Mouse (Mus musculus) liver, embryonic 15.5 days (tissue): ENCODE results near the gene Sirt7. TPM values are rescaled to one million over a fixed set of nuclear protein-coding genes. Genes with fewer than 3 reads are reported as not detected.

Experiments
- ATAC-seq: fragments of 200-750 bp; cut with Nextera tagmentation; 2 replicates; pipeline ENCODE4 v1.8.0; 2017; ENCODE audit warnings: moderate number of reproducible peaks, mild to moderate bottlenecking, moderate library complexity; ENCODE audit not compliant: insufficient read depth
- H3K27ac ChIP-seq: fragments of 300-500 bp; sonication (generic); replicated peaks from 2 replicates; pipeline ENCODE4 v1.5.1; 2015; ENCODE audit warnings: mild to moderate bottlenecking, inconsistent platforms
- H3K27me3 ChIP-seq: fragments of 300-500 bp; sonication (generic); 2 replicates; pipeline ENCODE4 v1.6.1; 2015; ENCODE audit warnings: mild to moderate bottlenecking, inconsistent platforms
- H3K36me3 ChIP-seq: fragments of 300-500 bp; sonication (generic); replicated peaks from 2 replicates; pipeline ENCODE4 v1.6.1; 2015; ENCODE audit warnings: moderate library complexity, mild to moderate bottlenecking, inconsistent platforms
- H3K4me1 ChIP-seq: fragments of 300-500 bp; sonication (generic); replicated peaks from 2 replicates; pipeline ENCODE4 v1.6.1; 2015; ENCODE audit warnings: inconsistent platforms
- H3K4me2 ChIP-seq: fragments of 300-500 bp; sonication (generic); 2 replicates; pipeline ENCODE4 v1.6.1; 2015; ENCODE audit warnings: moderate library complexity, mild to moderate bottlenecking, inconsistent platforms
- H3K4me3 ChIP-seq: fragments of 300-500 bp; sonication (generic); replicated peaks from 2 replicates; pipeline ENCODE4 v1.5.1; 2015; ENCODE audit warnings: mild to moderate bottlenecking, inconsistent platforms
- H3K9ac ChIP-seq: fragments of 300-500 bp; sonication (generic); 2 replicates; pipeline ENCODE4 v1.6.1; 2015; ENCODE audit warnings: moderate library complexity, mild to moderate bottlenecking, inconsistent platforms
- H3K9me3 ChIP-seq: fragments of 300-500 bp; sonication (generic); replicated peaks from 2 replicates; pipeline ENCODE4 v1.6.1; 2016; ENCODE audit warnings: inconsistent platforms
- WGBS: fragments of 180-500 bp; shearing (Covaris S2); methylation state at CpG from one replicate; pipeline ENCODE4 v1.1.7; 2015; ENCODE audit warnings: mixed read lengths; ENCODE audit not compliant: insufficient replicate concordance; 5-methylcytosine and 5-hydroxymethylcytosine counted together
- polyA plus RNA-seq: library from polyadenylated mRNA; unstranded; fragments of >200 nt; fragmentation: Nextera tagmentation; extraction: Ambion mirVana; gene quantifications from 2 replicates; pipeline ENCODE4 v1.2.1, GENCODE M21; 2015

The Sirt7 gene
- polyA plus RNA-seq, 1 experiment from 2014 or later, result 32.3 TPM

- H3K36me3 ChIP-seq, result peaks cover 8% of the 10 kb centered on the region
- H3K9ac ChIP-seq, result peak within 1 kb of the TSS; percentile 98
- peak within 1 kb of the TSS; percentile 94 for H3K4me2 ChIP-seq
- WGBS, result 9% methylated on average over 58 of the region's 58 CpGs
- H3K4me3 ChIP-seq, result peak within 1 kb of the TSS; percentile 87
- H3K9me3 ChIP-seq, result no peaks in the 10 kb centered on the region
- no peaks in the 10 kb centered on the region for H3K27me3 ChIP-seq
- peak within 1 kb of the TSS; percentile 99 for H3K27ac ChIP-seq
- ATAC-seq, result peak; percentile 70
- H3K4me1 ChIP-seq, result peaks cover 53% of the 10 kb centered on the region
Measured at GRCm38 (mm10) chr11:120633520-120634343, 8.7 kb upstream of the Sirt7 start, which contains the start of gene Mafg. Mafg (minus strand) TSS chr11:120633600.

- peak overlapping the region; percentile 99 for H3K27ac ChIP-seq
- whole genome bisulfite sequencing, result under 1% methylated on average over 116 of the region's 116 CpGs
- H3K4me3 ChIP-seq, result peak overlapping the region; percentile 87
- ATAC-seq, result peak; percentile 78
- no peaks in the 10 kb centered on the region for H3K9me3 ChIP-seq
- peak overlapping the region; percentile 98 for H3K9ac ChIP-seq
- H3K4me2 ChIP-seq, result peak overlapping the region; percentile 94
- H3K4me1 ChIP-seq, result peaks cover 61% of the 10 kb centered on the region
- no peaks in the 10 kb centered on the region for H3K27me3 ChIP-seq
- peaks cover 11% of the 10 kb centered on the region for H3K36me3 ChIP-seq
Measured at GRCm38 (mm10) chr11:120632559-120633519, 7.8 kb upstream of the Sirt7 start.

- Histone ChIP-seq H3K9ac (peak overlapping the region; percentile 98), H3K4me2 (peak overlapping the region; percentile 94), H3K27me3 (no peaks in the 10 kb centered on the region), H3K4me3 (peak overlapping the region; percentile 87), H3K9me3 (no peaks in the 10 kb centered on the region), H3K36me3 (peaks cover 21% of the 10 kb centered on the region), H3K4me1 (peaks cover 70% of the 10 kb centered on the region), H3K27ac (peak overlapping the region; percentile 99)
- peak; percentile 23 for ATAC-seq
- WGBS, result 36% methylated on average over 4 of the region's 4 CpGs
Measured at GRCm38 (mm10) chr11:120631726-120632448, 6.8 kb upstream of the Sirt7 start.

- H3K4me2 ChIP-seq, result peak overlapping the region; percentile 94
- no peak for ATAC-seq
- H3K9ac ChIP-seq, result peak overlapping the region; percentile 98
- WGBS, result 12% methylated on average over 7 of the region's 7 CpGs
- peak overlapping the region; percentile 87 for H3K4me3 ChIP-seq
- peak overlapping the region; percentile 99 for H3K27ac ChIP-seq
- no peaks in the 10 kb centered on the region for H3K9me3 ChIP-seq
- no peaks in the 10 kb centered on the region for H3K27me3 ChIP-seq
- peaks cover 78% of the 10 kb centered on the region for H3K4me1 ChIP-seq
- peaks cover 24% of the 10 kb centered on the region for H3K36me3 ChIP-seq
Measured at GRCm38 (mm10) chr11:120630881-120631725, 6.1 kb upstream of the Sirt7 start.

GRCm38 (mm10) chr11:120630401-120630871 lies 5.4 kb upstream of the Sirt7 start:
- H3K9me3 ChIP-seq, result no peaks in the 10 kb centered on the region
- WGBS, result 19% methylated on average over 5 of the region's 5 CpGs
- no peaks in the 10 kb centered on the region for H3K27me3 ChIP-seq
- H3K4me3 ChIP-seq, result peak overlapping the region; percentile 87
- peak overlapping the region; percentile 94 for H3K4me2 ChIP-seq
- peak overlapping the region; percentile 98 for H3K9ac ChIP-seq
- H3K36me3 ChIP-seq, result peaks cover 24% of the 10 kb centered on the region
- peaks cover 85% of the 10 kb centered on the region for H3K4me1 ChIP-seq
- peak overlapping the region; percentile 99 for H3K27ac ChIP-seq
- peak; percentile 33 for ATAC-seq

GRCm38 (mm10) chr11:120629911-120630310 lies 4.9 kb upstream of the Sirt7 start:
- Histone ChIP-seq H3K4me3 (peak overlapping the region; percentile 87), H3K9ac (peak overlapping the region; percentile 98), H3K36me3 (peaks cover 24% of the 10 kb centered on the region), H3K27ac (peak overlapping the region; percentile 99), H3K27me3 (no peaks in the 10 kb centered on the region), H3K9me3 (no peaks in the 10 kb centered on the region), H3K4me1 (peaks cover 89% of the 10 kb centered on the region), H3K4me2 (peak overlapping the region; percentile 94)
- ATAC-seq, result peak; percentile 57
- WGBS, result 3% methylated on average over 7 of the region's 7 CpGs

- H3K36me3 ChIP-seq, result peaks cover 24% of the 10 kb centered on the region
Measured at GRCm38 (mm10) chr11:120629341-120629730, 4.3 kb upstream of the Sirt7 start.

GRCm38 (mm10) chr11:120628601-120629340 lies 3.7 kb upstream of the Sirt7 start:
- peaks cover 84% of the 10 kb centered on the region for H3K4me1 ChIP-seq
- peaks cover 24% of the 10 kb centered on the region for H3K36me3 ChIP-seq
- peak overlapping the region; percentile 87 for H3K4me3 ChIP-seq
- WGBS, result 80% methylated on average over 23 of the region's 23 CpGs
- peak overlapping the region; percentile 99 for H3K27ac ChIP-seq
- no peaks in the 10 kb centered on the region for H3K9me3 ChIP-seq
- no peak for ATAC-seq
- H3K4me2 ChIP-seq, result peak overlapping the region; percentile 94
- H3K9ac ChIP-seq, result peak overlapping the region; percentile 98
- H3K27me3 ChIP-seq, result no peaks in the 10 kb centered on the region

More at GRCm38 (mm10) chr11:120629341-120629730, 4.3 kb upstream of the Sirt7 start:
- Histone ChIP-seq H3K27ac (peak overlapping the region; percentile 99), H3K4me2 (peak overlapping the region; percentile 94), H3K4me3 (peak overlapping the region; percentile 87), H3K9ac (peak overlapping the region; percentile 98), H3K4me1 (peaks cover 84% of the 10 kb centered on the region), H3K27me3 (no peaks in the 10 kb centered on the region), H3K9me3 (no peaks in the 10 kb centered on the region)
- no peak for ATAC-seq
- 24% methylated on average over 23 of the region's 23 CpGs for WGBS

- 33% methylated on average over 22 of the region's 22 CpGs for WGBS
- Histone ChIP-seq H3K4me3 (peak overlapping the region; percentile 27), H3K4me1 (peaks cover 92% of the 10 kb centered on the region), H3K4me2 (peak overlapping the region; percentile 45), H3K9ac (peak overlapping the region; percentile 28), H3K27me3 (no peaks in the 10 kb centered on the region), H3K27ac (peak overlapping the region; percentile 96), H3K36me3 (peaks cover 35% of the 10 kb centered on the region), H3K9me3 (no peaks in the 10 kb centered on the region)
- ATAC-seq, result no peak
Measured at GRCm38 (mm10) chr11:120627468-120628300, 2.6 kb upstream of the Sirt7 start.
